Mouse (Mus musculus) thymus, postnatal 10 days (tissue): ENCODE data around the gene Usp34.
A peak's percentile ranks its signal among the peaks of the same experiment; 100 is the strongest.
"Not testable (repeated sequence)": the region's sequence is repeated elsewhere in the genome, so short reads cannot be mapped to it uniquely, and the experiment has no call there.

Source experiments
- DNase-seq, 2 experiments: peaks; one replicate each; pipeline ENCODE4 v3.0.0; 2021; ENCODE audit warnings: low spot score in 2 of 2

The Usp34 gene

DNA sequence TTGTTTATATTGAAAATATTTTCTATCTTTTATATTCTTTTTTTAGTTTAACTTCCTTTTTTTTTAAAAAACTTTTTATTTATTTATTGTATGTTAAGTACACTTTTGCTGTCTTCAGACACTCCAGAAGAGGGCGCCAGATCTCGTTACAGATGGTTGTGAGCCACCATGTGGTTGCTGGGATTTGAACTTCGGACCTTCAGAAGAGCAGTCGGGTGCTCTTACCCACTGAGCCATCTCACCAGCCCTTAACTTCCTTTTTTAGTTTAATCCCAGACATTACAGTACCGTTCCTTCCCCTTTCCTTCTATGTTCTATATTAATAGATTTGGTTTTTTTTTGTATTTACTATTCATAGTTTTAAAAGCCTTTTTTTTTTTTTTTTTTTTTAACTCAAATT is 50.5 kb downstream of the Usp34 start:
- not testable (repeated sequence) for DNase-seq

GRCm38 (mm10) chr11:23359687-23360235 is 53.1 kb downstream of the Usp34 start:
- not testable (repeated sequence) for DNase-seq

DNA sequence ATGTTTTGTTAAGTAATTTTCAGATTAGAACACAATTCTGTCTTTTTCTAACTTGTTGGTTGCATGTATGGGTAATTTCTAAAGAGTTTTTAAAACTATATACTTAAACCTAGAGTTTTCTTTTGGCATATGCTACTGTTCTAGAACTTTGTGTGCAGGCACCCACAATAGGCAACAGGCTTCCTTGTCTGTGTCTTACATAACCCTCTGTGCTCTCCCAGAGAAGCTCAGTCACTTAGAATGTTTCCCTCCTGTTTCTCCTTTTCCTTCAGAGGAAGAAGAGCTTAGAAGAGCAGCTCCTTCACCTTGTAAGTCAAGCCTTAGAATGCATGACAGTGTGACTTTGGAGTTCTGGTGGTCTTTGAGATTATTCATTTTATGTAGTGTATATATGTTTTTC is 55.6 kb downstream of the Usp34 start:
- DNase-seq = no peak

- no peak for DNase-seq
Measured at GRCm38 (mm10) chr11:23364348-23364747, 57.7 kb downstream of the Usp34 start.

DNA sequence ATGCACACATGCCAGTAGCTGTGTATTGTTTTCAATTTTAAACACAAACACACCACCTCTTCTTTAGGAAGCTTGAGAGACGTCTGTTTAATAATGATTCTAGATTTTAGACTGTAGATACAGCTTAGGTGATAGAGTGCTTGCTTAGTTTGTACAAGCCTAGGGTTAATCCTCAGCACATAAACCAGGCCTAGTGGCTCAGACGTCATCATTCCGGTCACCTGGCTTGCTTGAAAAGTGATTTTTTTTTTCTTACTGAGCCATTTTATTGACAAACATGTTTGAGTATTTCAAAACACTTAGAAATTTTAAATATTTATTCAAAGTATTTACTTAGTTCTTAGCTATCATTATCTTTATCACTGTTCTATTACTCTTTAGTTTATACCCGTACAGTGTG is 65.3 kb downstream of the Usp34 start:
- DNase-seq = no peak

GRCm38 (mm10) chr11:23372490-23372889 is 65.8 kb downstream of the Usp34 start:
- DNase-seq = no peak

DNA sequence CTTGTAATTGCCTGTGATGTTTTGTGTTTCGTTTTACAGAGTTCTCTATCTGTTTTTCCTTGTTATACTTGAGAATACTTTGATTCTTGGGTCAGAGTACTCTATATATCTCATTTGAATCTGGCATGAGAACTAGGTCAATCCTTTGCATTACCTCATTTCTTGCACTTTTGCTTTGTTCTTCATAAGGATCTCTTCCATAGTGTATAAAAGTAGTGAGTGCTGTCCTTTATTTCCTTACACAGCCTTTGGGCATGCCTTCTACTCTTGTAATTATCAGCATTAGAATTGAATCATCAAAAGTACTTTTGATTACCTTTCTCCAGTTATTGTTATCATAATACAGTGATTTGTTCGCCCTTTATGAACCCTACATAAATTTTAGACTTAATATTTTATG is 73.4 kb downstream of the Usp34 start:
- DNase-seq = no peak

- no peak for DNase-seq
Measured at GRCm38 (mm10) chr11:23380595-23380994, 73.9 kb downstream of the Usp34 start.

DNA sequence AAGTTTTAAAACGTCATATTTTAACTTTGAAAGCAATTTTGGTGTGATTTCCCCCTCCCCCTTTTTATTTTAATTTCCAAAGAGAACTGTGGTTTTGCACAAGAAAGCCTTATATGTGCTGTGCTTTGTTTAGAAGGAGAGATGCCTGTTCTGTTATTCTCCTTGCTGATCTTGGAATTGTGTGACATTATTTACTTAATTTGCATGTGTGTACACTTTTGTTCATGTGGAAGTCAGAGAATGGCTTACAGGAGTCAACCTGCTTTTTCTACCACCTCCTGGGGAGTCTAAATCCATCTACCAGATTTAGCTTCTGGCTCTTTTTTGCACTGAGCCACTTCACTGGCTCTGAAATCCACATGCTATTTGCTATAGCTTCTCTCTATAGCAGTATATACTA is 76.1 kb downstream of the Usp34 start:
- DNase-seq = no peak

DNA sequence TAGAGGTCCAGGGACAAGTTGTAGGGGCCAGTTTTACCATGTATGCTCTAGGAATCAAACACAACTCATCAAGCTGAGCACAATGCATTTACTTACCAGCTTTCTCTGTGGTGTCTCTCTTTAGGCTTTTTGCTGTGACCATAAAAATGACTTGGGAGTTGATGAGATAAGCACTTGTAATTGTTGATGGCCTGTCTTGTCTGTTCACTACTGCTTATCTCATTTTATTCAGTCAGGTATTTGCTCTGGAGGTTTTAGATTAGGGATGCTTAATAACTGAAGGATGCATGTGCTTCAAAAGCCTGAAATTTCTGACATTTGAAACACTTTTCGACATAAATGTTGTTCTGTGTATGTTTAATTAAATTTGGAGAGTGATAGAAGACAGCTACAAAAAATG is 83.0 kb downstream of the Usp34 start:
- no peak for DNase-seq

- no peak for DNase-seq
Measured at GRCm38 (mm10) chr11:23392567-23392966, 85.9 kb downstream of the Usp34 start.

DNA sequence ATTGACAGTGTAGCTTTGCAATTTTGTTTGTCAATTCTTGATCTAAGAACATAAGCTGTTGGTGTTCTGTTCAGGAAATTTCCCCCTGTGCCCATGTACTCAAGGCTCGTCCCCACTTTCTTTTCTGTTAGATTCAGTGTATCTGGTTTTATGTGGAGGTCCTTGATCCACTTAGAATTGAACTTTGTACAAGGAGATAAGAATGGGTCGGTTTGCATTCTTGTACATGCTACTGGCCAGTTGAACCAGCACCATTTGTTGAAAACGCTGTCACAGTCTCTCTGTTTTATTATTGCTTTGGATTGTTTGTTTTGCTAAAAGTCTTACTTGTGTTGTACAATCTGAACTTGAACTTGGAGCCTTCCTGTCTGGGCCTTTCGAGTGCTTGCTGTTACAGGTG is 89.9 kb downstream of the Usp34 start:
- DNase-seq = no peak

DNA sequence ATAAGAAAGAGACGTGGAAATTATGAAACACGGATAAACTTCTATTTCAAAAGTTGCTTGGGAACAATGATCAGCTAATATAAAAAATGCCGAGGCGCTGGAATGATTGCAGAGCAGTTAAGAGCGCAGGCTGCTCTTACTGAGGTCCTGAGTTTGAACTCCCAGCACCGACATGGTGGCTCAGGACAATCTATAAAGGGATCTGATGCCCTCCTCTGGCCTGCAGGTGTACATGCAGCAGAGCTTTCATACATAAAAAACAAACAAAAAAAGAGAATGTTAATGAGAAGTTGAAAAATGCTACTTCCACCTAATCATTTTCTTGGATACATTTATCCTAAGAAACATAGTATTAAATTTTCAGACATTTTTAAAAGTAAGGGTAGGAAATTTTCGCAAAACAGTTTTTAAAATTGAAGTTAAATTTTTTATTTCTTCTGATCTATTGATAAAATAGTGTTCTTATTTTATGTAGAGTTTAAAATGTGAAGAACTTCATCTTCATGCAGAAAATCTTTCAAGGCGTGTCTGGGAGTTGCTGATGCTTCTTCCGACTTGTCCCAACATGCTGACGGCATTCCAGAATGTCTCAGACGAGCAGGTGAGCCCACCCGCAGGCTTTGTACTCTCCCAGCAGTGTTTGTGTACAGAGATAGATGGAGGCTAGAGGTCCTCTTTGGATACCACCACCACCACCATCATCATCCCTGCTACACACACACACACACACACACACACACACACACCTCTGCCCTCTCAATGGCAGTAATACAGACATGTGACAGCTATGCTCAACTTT is 94.5 kb downstream of the Usp34 start:
- no peak for DNase-seq

DNA sequence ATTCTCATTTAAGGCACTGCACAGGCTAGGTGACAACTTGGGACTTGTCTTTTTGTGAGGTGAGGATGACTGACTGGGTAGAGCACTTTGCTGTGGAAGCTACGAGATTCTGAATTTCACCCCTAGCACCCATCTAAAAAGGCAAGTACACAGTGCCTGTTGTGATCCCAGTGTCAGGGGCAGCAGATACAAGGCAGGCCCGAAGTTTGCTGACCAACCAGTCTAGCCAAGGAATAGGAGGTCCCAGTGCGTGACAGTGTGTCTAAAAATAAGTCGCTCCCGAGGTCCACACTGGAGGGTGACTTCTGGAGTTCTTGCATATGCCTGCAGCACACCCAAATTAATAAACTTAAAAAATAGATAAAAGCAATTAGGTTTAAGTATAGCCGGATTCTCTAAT is 121.6 kb downstream of the Usp34 start:
- no peak for DNase-seq

DNA sequence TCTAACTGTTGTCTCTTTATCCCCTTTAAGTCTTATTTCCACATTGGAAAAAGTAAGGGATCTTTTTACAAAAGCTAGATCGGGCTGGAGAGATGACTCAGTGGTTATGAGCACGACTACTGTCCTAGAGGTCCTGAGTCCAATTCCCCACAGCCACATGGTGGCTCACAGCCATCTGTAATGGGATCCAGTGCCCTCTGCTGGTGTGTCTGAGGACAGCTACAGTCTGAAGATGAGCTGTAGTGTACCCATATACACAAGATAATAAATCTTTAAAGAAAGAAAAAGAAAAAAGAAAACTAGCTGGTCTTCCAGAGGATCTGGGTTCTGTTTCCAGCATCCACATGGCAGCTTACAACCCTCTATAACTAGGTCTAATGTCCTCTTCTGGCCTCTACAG is 123.3 kb downstream of the Usp34 start:
- no peak for DNase-seq

GRCm38 (mm10) chr11:23436076-23436475 is 129.4 kb downstream of the Usp34 start:
- no peak for DNase-seq

GRCm38 (mm10) chr11:23465862-23466261 is 159.2 kb downstream of the Usp34 start:
- not testable (repeated sequence) for DNase-seq

GRCm38 (mm10) chr11:23489955-23490354 is 183.3 kb downstream of the Usp34 start:
- no peak for DNase-seq

DNA sequence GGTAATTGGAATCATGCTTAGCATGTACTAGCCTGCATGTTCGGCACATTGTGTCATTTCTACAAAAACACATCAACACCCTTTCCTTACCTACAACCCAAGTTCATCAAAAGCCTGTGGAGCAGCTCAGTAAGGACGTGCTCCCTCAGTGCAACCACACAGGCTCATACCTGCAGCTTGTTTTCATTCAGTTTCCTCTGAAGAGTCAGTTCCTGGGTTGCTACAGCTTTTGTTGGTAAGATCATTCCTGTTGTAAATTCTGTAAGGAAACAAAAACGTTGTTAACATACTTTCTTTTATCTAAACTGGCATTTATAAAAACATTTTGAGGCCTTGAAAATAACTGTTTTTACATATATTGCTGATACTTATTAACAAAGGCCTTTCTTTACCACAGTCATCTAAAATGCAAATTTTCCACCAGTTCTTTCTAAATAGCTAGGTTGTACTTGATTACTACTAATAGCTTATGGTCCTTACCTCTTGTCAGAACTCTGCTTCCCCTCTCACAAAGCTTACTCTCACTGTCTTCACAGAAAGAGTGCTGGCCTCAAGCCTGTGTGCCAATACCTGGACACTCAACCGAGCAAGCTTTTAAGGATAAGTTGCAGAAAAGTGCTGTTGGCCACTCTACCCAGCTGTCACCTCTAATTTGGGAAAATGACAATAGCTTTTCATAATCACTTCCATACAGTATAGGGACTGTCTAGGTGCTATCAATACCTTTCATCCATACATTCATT is 185.5 kb downstream of the Usp34 start:
- DNase-seq = no peak

- DNase-seq = no peak
Measured at GRCm38 (mm10) chr11:23495231-23495630, 188.5 kb downstream of the Usp34 start.

DNA sequence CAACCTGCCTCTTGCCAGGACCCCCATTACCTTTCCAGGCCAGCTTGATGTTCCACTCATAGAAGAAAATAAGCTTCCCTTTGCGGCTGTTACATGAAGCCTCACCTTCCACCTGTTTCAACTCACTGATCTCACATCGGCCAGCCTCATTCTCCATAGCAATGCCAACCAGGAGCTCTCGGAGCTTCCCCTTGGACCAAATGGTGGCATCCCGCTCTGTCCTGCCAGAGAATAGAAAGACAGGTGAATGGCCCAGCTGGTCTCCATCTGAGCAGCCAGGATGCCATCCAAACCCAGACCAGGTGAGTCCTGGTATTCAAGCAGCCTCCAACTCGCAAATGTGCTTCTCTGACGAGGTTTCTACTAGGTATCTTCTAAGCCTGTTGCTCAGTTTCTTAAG is 190.0 kb downstream of the Usp34 start:
- no peak for DNase-seq

- peak in 1 of 2 experiments; percentile 45 for DNase-seq
Measured at GRCm38 (mm10) chr11:23497335-23497717, 190.6 kb downstream of the Usp34 start.
